Mouse (Mus musculus) adrenal gland (tissue): ENCODE data around the gene Galnt10.

Source experiments
- intact Hi-C: fragments of 180-260 bp; cut with DNase I; formaldehyde crosslinking; loops from one replicate; pipeline ENCODE4 v1.15.1; 2025

The Galnt10 gene

DNA sequence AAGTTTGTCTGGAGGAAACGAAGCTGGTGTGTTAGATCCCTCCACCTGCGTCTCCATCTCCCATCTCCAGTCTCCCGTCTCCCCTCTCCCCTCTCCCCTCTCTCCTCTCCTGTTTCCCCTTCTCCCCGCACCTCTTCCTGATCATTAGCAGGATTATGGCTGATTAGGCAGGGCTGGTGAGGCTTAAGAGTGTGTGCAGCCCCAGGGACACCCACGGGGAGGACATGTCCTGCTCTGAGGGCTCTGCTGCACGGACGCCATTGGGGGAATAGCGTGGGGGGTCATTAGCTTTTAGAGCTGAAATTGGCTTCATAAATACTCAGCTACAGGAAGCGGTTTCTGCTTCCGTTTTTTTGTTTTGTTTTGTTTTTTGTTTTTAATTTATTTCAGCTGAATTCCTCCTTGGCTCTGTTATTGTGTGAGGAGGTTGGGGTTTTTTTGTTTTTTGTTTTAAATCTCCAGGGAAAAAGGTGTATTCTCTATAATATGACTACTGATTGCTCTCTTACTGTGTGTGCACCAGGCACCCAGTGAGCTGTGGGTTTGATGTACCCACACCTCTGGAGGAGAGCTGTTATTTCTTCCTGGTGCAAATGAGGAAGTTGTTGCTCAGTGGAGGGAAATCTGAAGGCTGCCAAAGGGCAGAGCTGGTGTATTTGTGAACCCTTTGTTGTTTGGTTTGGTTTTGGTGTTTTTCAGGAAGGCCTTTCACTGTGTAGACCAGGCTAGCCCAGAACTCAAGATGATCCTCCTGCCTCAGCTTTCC, 40.6 kb downstream of the Galnt10 start:
- intact Hi-C loops: no loop called here

GRCm38 (mm10) chr11:57686797-57687196, 41.6 kb downstream of the Galnt10 start:
- intact Hi-C loops: no loop called here

- intact Hi-C loops: no loop called here
These were observed 42.0 kb downstream of the Galnt10 start for GRCm38 (mm10) chr11:57687258-57687657.

DNA sequence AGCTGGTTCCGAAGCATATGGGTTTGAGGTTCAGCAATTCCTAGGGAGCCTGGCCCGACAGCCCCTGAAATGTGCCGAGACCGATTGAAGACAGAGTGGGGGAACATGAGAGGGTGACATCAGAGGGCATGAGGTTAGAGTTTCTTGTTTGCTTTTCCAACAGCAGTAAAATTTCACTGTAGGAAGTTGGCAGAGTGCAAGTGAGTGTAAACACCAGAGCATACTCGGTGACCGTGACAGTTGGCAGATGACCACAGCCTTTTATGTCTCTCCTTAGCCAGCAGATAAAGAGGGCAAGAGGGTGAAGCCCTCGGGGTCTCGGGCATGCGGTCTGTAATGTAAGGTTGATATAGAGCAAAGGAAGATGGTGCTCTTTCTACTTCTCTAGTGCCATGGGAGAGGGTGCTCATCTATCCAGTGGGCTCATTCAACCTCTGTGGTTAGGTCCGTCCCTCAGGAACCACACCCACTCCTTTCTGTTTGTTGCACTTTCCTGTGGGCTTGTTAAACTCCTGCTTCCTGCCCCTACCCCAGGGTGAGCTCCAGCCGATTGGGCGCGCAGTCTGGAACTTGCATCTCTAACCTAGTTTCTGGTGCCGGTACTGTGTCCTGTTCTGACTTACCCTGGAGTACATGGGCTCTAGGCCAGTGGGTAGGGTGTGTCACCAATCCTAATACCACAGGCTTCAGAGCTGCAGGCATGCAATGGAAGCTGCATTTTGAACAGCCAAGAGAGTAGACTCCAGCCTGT, 43.1 kb downstream of the Galnt10 start:
- intact Hi-C loops: no loop called here

- intact Hi-C loops: no loop called here
These were observed 44.6 kb downstream of the Galnt10 start for GRCm38 (mm10) chr11:57689811-57690210.

DNA sequence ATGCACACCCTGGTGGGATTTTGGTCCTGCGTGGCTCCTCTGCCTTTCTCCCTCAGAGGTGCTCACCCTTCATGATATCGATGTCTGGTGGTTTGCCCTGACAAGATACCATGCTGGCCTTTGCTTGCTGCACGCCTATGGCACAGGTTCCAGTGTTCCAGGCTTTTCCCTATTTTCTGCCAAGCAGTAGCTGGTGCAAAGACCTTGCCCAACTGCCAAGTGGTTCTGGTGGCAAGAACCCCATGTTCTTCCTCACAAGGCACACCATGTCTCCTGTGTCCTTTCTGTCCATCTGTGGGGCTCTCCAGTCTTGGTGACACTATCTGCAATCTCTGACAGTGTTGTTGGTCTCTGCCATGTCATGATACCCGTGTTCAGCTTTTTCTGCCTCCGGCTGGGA, 45.6 kb downstream of the Galnt10 start:
- intact Hi-C loops: no loop called here

DNA sequence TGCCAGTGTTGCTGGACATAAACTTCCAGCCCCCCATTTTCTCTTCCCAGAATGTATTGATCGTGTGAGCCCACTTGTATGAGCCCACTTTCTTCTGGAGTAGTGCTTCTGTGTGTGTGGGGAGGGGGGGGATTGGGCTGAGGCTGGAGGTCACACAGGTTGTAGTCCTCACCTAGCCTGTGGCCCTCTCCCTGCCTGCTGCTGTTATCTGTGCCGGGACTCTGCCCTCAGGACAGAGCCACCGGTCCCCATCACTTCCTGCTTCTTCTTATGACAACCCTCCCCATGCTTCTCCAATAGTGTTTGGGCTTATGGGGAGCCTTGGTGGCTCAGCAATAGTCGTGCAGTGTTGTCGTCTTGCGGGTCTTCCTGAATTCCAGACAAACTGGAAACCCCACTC, 46.7 kb downstream of the Galnt10 start:
- intact Hi-C loops: no loop called here

DNA sequence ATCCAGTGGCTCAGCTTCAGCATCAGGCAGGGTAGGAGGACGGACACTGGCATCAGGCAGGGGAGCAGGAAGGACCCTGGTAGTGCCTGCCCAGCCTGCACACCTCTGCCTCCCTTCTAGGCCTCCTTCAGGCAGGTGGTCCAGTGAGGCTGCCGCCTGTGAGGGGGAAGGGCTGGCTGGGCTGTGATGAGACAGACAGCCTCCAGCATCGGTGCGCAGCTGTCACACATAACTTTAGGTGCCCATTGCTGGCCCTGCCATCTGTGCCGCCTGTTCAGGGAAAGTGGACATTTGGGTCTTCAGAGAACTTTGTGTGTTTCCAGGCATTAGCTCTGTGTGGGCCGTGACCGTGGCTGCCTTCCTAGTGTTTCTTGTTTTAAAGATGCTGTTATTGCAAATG, 47.5 kb downstream of the Galnt10 start:
- intact Hi-C loops: no loop called here

GRCm38 (mm10) chr11:57694486-57694885, 49.2 kb downstream of the Galnt10 start:
- intact Hi-C loops: no loop called here

DNA sequence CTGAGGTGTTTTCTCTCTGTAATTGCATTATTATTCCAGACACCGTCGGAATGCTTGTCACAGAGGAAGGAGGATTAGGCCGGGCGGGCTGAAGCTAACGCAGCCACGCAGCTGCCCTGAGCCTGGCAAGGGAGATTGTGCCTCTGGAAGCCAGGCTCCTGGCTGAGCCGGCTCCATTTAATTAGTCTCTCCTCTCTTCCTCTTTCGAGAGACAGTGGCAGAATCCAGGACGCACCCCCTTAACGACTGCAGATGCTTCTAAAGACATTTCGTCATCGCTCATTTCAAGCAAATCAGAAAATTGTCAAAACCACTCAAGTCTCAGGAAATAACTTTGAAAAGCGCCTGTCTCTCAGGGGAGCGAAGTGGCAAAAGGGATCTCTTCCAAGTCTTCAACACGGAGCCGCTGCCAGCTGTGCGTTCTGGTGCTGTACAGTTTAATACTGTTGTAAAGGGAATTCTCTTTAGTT, 51.0 kb downstream of the Galnt10 start:
- intact Hi-C loops: no loop called here

GRCm38 (mm10) chr11:57696807-57697251, 51.6 kb downstream of the Galnt10 start:
- intact Hi-C loops: no loop called here

- intact Hi-C loops: loop anchor here (5.0 kb wide), 1 partner anchor 53 kb away; the partner anchor contains the start of gene Galnt10
These were observed 54.9 kb downstream of the Galnt10 start for GRCm38 (mm10) chr11:57700114-57700513.

DNA sequence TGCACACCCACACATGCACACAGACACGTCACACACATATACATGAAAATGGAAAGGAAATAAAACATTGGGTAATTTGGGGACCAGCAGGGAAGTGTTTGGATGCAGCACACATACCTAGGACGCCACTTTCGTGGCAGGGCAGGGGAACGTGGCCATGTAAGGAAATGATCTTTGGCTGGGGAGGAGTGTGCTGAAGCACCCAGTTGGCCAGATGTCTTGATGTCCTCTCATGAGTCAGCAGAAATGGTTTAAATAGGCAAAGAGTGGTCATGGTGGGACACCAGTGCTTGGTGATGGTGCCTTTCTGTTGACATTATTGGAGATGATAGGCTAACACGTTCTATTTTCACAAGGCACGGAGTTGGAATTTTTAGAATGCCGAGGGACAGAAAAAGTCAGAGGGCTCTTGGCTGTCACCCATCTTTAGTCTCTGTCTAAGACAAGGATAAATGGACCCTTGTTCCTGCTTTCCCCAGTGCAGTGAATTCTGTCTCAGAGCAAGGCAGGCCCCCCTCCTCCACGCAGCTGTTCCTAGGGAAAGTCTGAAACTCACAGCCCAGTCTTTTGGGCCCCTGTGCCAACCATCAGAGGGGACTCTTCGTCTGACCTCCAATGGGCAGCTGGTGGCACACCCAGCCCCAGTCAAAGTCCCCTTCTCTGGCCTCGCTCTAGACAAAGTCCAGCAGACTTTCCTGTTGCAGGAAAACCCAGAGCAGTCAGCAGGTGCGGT, 56.1 kb downstream of the Galnt10 start:
- intact Hi-C loops: loop anchor here (5.0 kb wide), 1 partner anchor 54 kb away; the partner anchor contains the start of gene Galnt10

DNA sequence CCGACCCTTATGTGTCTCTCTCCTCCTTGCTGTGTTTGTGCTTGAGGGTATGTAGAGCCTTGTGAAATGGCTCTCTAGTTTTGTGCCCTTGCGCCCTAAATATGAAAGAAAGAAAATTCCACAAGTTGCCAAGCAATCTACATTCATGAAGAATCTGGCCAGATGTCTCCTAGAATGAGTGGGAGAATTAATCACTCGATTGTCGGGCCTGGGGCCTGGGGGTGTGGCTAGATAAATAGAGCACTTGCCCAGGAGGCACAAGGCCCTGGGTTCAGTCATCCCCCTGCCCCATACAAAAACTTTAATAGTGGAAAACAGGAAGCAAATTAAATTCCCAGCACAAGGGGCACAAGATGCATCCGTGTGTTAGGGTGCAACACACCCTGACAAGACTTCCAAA, 56.7 kb downstream of the Galnt10 start:
- intact Hi-C loops: loop anchor here (5.0 kb wide), 1 partner anchor 55 kb away; the partner anchor contains the start of gene Galnt10

DNA sequence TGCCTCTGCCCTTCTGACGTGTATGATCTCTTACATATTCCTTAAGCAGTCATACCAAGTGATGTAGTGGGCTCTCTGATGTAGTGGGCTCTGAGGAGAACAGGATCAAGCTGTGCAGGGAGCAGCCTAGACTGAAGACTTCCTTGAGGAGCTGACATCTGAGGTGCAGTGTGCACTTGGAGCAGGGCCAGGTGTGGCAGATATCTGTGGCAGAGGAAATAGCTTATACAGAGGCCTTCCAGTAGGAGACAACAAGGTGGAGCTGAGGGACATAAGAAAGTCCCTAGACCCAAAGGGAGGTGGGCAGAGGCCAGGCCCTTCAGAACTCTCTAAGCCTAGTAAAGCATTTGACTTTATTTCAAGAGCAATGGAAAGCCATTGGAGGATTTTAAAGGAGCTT, 61.4 kb downstream of the Galnt10 start:
- intact Hi-C loops: no loop called here

DNA sequence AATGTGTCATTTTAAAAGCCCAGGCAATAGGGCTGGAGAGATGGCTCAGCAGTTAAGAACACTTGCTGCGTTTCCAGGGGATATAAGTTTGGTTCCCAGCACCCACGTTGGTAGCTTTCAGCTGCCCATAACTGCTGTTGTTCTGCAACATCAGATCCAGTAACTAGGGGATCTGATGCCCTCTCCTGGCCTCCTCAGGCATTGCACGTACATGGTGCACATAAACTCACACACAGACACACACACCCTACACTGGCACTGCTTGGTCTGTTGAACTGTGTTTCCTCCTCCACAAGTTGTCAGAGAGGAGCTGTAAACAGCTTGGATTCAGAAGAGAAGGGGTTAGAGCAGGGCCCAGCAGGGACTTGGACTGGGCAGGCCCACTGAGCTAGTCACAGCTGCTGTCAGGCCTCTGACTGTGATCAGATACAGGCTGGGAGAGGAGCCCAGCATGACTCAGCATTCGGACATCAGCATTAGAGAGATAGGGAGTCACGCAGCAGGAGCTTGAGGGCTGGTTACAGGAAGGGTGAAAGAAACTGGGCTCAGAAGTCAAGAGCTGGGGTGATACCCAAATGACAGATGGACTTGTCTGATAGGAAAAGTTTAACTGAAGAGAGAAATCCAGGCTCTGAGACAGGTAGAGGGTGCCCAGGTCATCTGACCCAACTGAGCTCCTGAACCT, 62.0 kb downstream of the Galnt10 start:
- intact Hi-C loops: no loop called here

DNA sequence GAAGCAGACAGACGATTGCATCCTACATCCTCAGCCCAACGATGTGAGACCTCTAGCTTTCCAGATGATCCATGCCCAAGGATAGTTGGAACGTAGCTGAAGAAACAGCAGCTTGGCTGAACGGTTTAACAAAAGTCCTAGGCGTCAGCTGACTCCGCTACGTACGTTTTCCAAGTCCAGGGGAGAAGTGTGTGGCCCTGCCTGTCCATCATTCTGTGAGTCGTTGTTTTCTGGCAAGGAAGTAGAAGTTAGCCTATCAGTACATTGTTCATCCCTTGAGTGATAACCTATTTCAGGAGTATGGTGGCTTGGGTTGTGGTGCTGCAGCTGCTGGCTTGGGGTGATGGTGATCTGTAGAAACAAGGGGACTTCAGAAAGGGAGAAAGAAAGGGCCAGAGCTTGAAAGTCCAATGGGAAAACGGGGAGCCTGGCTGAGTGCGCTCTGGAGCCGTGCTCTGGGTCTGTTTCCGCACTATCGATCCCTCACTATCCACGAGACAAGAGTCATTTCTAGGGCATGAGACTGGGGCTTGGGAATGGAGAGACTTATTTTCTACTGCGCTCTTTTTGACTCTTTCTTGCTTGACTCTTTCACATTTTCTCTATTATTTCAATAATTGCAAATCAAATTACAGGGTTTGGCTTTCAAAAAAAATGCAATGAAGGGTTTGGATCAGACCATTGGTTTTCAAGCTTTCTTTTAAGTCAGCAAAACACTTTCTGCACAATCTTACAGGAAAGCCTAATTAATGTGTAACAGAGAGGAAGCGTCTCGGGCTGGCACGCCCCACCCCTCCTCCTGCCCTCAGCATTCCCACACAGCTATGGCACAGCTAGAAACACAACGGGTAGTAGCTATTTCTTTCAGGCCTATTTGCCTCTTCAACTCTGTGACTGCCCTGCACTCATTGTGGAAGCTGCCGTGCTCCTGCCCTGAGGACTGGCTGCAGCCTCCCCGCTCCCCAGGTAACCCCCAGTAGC, 63.2 kb downstream of the Galnt10 start:
- intact Hi-C loops: no loop called here

DNA sequence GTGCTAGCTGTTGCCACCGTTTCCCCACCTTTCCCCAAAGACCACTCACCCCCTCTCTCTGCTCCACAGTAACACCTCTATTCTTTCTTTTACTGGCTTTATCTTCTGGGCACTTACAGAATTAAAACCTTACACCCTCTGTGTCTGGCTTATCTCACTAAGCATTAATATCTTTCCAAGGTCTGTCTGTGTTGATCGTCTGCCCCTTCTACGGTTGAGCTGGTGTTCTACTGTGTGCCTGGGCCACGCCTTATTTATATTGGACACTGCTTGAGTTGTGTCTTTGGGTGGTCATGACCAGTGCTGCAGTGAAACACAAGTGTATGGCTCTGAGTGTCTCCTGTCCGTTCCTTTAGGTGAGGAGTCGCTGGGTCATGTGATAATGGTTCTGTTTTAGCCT, 68.7 kb downstream of the Galnt10 start:
- intact Hi-C loops: no loop called here

- intact Hi-C loops: no loop called here
These were observed 71.5 kb downstream of the Galnt10 start for GRCm38 (mm10) chr11:57716721-57717120.

DNA sequence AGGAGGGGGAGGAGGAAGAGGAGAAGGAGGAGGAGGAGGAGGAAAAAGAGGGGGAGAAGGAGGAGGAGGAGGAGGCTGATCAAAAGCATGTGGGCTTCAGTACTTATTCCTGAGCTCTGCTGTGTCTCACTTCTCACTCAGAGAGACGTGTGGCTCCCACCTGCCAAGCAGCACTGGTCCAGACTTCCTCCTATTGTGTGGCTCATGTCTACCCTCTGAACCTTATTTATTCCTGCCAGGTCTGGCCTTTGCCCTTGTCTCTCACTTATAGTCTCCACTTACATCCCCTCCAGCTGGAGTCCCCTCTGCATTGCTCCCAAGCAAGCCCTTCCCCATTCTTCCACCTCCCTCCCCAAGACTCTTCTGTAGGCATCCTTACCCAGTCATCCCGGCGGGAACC, 72.2 kb downstream of the Galnt10 start:
- intact Hi-C loops: no loop called here
